Mouse (Mus musculus) adrenal gland, adult 2 months (tissue): ENCODE data around the gene Tnpo2. TPM values are rescaled to one million over a fixed set of nuclear protein-coding genes. Genes with fewer than 3 reads are reported as not detected.

Source experiments
- DNase-seq: peaks from one replicate; pipeline ENCODE4 v3.0.0; 2021
- polyA plus RNA-seq: library from polyadenylated mRNA; depleted of rRNA; stranded (reverse); fragments of >200 nt; gene quantifications from 2 replicates; pipeline ENCODE4 v1.2.3, GENCODE M21; 2012
- total RNA-seq, 2 experiments: library from RNA; stranded (reverse); gene quantifications; 2 replicates each; pipeline ENCODE4 v1.2.3; 2021

The Tnpo2 gene
- total and polyA plus RNA-seq, 3 experiments, result 54.1 to 101 (median 68.3) TPM

DNA sequence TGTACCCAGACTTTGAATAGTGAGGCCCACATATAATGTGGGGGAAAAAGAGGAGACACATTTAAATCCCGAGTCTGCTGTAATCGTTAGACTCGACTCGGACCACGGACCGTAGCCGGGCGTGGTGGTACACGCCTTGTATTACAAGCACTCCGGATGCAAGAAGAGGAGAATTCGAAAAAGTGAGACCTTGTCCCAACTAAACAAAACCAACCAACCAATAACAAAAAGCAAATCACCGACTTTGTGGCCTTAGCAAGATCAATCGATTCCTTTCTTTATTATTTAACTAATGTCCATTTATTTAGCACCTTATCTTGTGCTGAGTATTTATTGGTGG, 9.2 kb upstream of the Tnpo2 start:
- DNase-seq, result no peak

DNA sequence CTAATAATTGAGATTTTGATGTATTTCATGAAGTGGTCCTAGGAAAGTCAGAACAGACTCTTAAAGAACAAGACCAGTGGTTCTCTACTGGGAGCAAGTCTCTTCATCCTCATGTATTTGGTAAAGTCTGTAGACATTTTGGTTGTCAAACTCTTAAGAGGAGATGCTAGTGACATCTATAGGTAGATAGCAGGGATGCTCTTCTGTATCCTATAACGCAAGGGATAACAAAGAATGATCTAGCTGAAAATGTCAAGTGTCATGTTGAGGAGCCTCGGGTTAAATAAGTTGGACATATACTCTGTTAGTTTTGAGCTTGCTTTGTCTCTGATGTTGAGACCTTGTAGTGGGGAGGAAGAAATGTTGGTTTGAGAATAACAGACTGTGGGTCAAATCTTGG, 8.8 kb upstream of the Tnpo2 start:
- DNase-seq, result no peak

DNA sequence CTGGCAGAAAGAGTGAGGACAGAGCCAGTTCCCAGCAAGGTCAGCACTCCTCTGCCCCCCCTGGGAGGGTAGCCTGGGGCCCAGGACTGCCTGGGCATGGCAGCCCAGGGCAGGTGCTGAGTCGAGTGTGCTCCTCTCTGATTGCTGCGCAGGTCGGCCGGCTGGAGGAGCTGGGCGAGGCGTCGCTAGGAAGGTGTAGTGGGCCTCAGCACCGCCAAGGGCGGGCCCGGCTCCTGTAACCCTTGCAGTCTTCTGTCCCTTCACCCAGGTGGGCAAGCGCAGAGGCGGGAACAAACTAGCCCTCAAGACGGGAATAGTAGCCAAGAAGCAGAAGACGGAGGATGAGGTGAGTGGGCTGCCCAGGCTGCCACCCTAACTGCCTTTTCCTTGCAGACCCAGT, 7.4 kb upstream of the Tnpo2 start:
- DNase-seq, result peak; percentile 34

DNA sequence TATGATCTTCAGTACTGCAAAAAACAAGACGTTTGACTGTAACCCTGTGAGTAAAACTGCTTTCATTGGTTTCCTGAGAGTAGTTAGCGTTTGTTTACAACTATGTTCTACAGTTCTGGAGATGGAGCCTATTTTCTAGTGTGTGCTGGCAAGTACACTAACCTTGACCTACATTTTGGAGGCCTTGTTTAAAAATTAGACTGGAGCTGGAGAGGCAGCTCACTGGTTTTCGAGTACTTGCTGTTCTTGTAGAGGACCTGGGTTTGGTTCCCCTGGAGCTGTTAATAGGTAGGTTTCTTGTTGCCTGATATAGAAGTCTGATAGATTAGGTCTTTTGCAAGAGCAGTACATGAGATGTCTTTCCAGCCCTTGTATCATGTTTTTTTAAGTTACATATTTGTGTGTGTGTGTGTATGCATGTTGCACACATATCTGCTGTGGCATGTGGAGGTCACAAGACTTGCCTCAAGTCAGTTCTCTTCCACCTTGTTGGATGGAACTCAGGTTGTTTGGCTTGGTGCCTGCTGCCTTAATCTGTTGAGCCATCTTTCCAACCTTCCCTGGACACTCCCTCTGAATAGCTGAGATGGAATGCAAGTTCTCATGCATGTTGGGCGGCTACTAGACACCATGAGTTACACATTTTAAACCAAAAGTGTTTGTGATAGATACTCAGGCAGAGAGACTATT, 3.9 kb upstream of the Tnpo2 start:
- DNase-seq, result no peak

DNA sequence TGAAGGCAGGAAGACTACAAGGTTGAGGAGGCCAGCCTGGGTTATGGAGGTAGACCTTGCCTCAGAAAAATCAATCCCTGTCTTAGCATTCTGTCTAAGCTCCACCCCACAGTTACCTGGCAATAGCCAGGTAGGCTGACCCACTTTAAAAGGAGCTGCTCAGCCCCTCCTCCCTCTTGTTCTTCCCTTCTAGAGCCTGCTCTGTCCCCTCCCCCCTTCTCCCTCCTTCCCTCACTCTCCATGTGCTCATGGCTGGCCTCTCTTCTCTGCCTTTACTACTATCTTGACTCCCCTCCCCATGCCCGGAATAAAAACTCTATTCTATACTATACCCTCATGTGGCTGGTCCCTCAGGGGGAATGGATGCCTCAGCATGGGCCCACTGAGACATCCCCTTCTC, 2.8 kb upstream of the Tnpo2 start:
- DNase-seq, result no peak

DNA sequence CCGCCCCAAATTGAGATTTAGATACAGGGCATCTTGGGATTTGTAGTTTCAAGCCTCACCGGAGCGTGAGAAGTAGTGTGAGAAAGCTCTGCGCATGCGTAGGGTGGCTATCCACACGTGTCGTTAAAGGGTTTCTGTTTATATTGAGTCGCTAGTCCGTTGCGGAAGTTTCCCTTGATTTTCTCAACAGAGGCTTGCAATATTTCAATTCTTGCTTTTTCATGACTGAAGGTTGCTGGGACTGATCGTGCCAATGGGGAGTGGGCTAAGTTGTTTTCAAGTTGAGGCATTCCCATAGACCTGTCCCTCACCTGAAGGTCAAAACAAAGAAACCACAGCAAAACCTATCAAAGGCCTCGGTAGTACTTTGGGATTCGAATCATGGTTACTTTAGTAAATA, 2.0 kb upstream of the Tnpo2 start:
- peak; percentile 73 for DNase-seq

DNA sequence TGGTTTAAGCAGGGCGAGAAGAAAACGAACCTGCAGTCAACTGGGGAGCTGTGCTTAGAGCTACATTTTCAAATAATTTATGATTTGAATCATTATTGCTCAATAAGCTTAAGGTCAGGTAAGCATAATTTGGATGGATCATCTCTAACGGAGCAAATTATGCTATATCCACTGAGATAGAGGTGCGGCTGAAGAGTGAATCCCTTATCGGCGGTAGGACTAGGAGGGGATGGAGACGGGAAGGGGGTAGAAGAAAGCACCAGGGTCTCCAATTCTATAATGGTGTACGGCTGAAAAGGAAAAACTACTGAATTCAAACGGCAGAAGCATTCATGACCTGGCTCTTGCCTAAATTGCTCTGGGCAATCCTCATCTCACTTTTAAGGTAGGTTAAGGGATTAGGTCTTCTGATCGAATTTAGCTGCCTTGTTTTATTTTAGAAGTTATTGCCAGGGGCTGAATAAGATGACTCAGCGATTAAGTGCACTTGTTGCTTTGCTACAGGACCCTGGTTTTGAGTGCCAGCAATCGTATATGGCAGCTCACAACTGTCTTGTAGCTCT, 1.5 kb upstream of the Tnpo2 start:
- DNase-seq, result peak; percentile 28

DNA sequence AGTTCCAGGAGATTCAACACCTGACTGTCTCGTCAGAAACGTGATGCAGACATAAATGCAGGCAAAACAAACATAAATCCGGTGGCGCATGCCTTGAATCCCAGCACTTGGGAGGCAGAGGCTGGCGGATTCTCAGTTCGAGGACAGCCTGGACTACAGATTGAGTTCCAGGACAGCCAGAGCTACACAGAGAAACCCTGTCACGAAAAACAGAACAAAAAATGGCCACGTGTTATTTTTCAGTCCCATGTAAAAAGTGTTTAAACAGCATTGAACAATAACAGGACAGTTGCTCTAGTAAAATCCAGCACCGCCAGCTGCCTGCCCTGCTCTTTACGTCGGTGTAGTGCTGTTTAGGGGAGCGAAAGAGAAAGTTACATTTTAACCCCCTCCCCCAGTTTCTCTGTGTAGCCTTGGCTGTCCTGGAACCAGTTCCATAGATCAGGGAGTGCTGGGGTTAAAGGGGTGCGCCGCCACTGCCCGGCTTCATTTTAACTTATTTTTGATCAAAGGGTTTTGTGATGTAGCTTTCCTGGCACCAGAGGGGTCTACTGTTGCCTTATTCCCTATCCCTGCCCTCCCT, 896 bp upstream of the Tnpo2 start:
- DNase-seq, result peak; percentile 57

DNA sequence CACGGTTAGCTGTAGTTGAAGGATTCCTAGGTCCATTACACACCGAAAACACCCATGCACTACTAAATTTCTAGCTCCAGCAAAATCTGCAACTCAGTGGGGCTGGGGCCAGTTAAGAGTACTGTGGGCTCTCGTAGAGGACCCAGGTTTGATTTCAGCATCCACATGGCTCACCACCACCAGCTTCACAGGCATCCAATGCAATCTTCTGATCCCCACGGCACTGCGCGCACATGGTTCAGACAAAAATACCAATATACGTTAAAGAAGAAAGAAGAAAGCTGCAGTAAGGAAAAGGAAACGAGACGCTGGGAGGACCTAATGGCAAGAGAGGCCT, 366 bp upstream of the Tnpo2 start:
- no peak for DNase-seq

DNA sequence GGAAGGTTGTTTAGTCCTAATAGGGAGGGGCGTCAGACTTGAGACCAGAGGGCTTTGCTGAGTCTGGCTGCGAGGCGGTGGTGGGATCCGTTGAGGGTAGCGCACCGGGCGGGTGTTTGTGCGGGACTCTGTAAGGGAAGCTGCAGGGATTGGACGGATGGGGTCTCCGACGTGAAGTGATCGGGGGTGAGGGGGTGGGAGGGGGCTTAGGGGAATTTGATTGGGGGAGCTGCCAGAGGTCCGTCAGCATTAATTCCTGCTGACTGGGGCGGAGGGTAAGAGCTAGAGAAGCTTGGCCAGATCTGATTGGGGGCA, 608 bp downstream of the Tnpo2 start:
- peak; percentile 35 for DNase-seq

DNA sequence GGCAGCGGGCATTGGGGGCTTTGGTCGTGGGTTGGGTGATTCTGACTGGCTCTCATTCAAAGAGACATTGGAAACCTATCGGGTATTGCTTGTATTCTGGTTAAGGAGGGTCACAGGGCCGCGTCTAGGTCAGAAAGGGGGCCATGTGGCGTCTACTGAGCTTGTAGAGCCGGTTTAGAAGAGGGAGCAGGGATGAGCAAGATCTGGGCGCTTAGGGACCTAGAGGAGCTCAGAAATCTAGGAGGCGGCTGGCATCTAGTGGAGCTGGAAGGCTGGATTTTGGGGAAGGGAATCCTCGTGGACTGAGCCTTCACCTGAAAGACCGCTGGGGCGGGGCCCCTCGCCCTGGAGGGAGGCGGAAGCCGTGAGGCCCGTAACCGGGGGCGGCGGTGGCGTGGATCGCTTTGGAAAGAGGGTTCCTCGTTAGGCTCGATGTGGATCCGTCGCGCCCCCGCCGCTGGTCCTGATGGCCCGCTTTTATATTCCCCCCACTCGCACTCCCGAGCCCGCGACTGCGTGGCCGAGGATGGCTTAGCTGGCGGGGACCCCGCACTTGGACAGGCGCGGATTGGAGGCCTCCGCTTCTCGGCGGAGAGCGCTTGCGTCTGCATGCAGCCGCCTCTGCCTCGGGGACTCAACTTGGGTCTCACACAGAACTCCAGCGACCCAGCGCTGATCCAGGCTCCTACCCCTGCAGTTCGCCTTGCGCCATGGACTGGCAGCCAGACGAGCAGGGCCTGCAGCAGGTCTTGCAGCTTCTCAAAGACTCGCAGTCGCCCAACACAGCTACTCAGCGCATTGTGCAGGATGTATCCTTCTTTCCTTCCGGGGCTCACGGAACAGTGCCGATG, 1.2 kb downstream of the Tnpo2 start:
- peak; percentile 76 for DNase-seq

DNA sequence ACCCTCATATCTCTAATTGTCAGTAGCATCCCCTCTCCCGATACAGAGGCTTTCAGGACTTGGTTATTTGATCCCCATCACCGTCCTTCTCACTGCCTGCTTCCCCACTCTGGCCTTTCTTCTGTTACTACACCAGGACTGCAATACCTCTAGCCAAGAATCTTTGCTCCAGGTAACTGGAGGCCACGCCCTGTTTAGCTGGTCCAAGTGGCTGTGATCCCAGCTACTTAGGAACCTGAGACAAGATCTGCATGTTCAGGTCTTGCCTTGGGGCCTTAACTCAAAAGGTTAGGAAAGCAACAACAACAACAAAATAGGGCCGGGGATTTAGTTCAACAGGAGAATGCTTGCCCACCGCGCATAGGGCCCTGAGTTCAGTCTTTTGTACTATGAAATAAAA, 6.9 kb downstream of the Tnpo2 start:
- DNase-seq, result no peak

DNA sequence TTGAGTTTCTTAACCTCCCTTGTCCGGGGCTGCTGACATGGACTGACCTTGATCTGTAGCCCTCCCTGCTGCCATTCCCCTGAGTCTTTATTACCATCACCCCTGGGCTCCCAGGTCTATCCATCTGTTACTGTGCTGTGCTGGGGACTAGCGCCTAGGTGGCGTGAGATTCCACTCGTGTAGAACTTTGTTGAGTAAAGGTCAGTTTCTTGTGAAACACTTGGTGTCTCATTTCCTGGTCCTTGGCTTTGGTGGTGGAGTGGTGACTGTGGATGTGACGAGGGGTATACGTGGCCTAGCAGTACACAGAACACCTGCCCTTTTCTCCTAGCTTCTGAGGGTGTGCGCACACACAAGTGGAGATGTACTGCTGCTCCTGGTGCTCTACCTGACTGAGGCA, 20.7 kb downstream of the Tnpo2 start:
- peak; percentile 56 for DNase-seq

DNA sequence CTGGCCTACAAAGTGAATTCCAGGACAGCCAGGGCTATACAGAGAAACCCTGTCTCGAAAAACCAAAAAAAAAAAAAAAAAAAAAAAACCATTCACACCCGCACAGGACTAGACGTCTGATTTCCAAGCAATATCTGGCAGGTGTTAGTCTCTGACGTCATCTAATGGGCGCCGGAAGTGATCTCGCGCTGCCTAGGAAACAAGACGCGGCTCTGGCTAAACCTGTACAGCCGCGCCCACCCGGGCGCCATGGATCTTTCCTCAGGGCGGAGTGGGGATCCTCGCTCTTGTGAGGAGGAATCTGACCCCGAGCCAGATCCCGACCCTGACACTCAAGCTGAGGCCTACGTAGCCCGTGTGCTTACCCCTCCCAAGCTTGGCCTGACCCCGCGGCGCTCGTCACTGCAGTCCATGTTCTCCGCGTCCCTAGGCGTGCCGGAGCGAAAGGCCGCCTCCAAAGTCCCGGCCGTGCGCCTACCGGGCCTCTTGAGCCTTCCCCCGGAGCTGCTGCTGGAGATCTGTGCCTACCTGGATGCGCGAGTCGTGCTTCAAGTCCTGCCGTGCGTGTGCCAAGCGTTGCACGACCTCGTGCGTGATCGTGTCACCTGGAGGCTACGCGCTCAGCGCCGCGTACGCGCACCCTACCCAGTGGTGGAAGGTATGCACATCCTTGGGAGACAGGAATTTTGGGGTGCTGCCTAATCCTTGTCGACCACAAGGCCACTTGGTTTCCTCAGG, 23.3 kb downstream of the Tnpo2 start, which contains the start of gene Fbxw9:
TSS of gene Fbxw9 (plus strand) at position 177 of the 738 bp plus-strand sequence.
- DNase-seq, result peak; percentile 91

DNA sequence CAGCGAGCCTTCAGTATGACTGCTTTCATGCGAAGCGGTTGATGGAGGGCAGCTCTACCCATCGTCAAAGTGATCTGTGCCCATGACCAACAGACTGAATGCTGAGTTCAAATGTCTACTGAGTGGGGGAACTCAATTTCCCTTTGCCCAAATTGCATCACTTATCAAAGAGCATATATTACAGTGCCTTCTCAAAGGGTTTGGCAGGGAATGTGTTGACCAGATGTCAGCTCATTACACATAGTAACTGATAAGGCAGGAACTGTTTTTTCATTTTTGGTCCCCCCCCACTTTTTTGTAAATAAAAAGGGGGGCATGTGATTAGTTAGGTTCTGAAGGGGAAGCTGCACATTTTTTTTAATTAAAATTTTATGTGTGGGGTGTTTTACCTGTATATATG, 25.9 kb downstream of the Tnpo2 start:
- no peak for DNase-seq

DNA sequence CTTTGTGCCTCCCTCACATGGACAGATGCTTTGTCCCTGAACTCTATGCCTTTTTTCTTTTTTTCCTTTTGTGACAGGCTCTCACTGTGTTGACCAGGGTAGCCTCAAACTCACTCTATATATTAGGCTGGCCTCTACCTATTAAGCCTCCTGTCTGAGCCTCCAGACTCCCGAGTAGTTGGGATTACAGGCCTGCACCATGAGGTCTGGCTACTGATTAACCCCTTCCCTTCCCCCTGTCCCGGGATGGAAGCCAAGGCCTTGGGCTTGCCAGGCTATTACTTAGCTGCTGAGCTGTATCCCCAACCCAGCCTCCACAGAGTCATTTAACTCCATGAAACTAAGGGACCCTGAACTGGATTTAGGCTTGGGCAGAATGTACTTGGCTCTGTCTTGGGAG, 28.5 kb downstream of the Tnpo2 start:
- DNase-seq, result no peak

DNA sequence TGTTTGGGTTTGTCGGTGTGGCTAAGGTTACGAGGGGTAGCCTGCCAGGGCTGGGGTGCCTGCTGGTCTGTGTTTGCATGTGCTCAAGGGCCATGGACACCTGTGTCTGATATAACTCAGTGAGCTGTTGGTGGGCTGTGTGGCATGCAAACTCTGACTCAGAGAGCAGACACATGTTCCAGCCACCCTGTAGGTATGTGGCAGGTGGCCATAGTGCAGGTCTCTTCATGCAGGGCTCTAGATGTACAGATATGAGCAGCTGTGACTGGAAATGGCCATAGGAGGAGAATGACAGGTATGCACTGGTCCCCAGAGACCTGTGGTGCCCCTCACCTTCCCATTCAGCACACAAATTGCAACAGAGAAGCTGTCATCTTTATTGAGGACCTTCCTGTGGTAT, 30.4 kb downstream of the Tnpo2 start:
- DNase-seq, result no peak

DNA sequence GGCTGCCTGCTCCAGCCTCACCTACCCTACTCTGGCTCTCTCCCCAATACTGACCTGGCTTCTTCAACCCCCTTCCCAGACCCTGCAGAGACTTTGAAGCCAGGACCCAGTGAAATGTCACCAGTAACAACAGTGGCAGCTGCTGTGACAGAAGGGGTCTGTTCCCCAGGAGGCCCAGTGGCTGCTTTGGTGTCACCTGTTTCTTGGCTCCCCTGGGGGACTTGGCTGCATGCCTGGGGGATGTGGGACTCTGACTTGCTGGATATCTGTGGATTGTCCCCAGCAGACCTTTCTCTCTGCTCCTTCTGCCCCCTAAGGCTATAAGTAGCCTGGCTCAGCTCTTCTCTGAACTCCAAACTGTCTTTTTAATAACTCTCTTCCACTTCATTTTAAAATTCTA, 31.3 kb downstream of the Tnpo2 start, which contains the start of gene Gm5741:
TSS of gene Gm5741 (minus strand) at position 1 of the 400 bp plus-strand sequence.
- DNase-seq, result no peak

DNA sequence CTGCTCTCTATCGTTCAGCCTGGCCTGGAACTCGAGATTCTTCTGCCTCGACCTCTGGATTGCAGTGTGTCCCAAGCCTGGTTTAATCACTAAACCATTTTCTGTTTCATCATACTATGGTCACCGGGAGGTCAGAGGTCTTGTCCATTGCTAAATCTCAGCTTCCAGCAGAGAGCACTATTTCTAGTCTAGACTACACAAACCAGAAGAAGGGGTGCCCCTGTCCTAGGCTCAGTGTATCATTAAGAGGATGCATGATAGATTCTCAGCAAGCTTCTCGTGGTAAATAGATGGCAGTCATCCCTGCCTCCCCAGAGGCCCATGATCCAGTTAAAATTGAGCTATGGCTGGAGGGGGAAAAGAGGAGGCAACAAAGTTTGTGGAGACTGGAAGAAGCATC, 34.3 kb downstream of the Tnpo2 start:
- DNase-seq, result peak; percentile 53

DNA sequence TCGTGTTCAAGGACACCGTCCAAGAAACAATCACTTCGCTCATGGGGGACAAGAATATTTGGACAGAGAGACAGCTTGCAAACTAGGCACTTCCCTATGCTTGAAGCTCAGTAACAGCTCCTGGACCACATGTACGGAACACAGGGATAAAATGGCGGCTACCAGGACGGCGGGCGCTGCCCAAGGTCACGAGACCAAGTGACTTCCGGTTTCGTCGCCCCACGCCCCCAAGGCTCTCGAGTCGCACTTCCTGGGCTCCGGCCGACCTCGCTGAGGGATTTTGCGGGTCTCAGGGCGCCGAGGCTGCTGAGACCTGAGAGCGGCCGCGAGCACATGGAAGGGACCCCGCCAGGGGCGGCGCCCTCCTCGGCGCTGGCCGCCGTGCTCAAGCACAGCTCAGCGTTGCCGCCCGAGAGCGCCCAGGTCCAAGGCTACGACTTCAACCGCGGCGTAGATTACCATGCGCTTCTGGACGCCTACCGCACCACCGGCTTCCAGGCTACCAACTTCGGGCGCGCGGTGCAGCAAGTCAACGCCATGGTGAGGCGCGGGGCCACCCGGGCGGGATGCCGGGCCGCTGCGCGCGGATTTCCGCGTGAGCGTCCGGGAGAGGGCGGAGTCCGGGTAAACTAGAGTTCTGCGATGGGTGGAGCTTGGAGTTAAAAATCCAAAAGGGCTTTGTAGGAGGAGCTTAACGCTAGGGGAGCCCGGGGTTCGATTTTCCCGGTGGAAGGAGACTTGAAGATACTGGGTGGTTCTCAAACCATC, 35.0 kb downstream of the Tnpo2 start, which contains the start of gene Dhps:
TSS of gene Dhps (plus strand) at position 244 of the 768 bp plus-strand sequence.
- DNase-seq, result peak; percentile 93

DNA sequence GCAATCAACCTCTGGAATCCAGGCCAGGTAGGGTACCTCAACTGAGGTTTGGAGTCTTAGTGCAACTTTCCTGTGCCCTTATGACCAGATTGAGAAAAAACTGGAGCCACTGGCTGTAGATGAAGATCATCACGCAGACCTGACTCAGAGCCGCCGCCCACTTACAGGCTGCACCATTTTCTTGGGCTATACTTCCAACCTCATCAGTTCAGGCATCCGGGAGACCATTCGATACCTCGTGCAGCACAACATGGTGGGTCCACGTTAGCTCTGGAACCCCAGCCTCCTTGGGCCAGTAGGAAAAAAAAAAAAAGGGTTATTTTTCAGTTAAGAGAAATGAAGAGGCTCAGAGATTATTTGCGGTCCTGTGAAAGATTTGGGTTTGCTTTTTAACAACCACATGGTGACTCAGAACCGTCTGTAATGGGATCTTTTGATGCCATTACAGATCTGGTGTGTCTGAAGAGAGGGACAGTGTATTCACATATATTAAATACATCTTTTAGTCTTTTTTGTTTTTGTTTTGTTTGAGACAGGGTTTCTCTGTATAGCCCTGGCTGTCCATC, 35.7 kb downstream of the Tnpo2 start:
- DNase-seq, result no peak
